Mouse (Mus musculus) ES-E14 (cell line): ENCODE results near the gene Gramd1b.

Experiments used
- CHD2 ChIP-seq: IDR thresholded peaks from 2 replicates; pipeline ENCODE4 v1.6.1; 2014; ENCODE audit warnings: mild to moderate bottlenecking, low read depth, low read length, inconsistent platforms
- MAFK ChIP-seq: IDR thresholded peaks from 2 replicates; pipeline ENCODE4 v1.6.1; 2014; ENCODE audit warnings: mild to moderate bottlenecking, low read depth, low read length, inconsistent platforms; ENCODE audit not compliant: insufficient read depth

GRCm38 (mm10) chr9:40458559-40459303 lies 72.5 kb downstream of the Gramd1b start:
- TF ChIP-seq CHD2 (no peak), MAFK (no peak)
